Mouse (Mus musculus) E14TG2a.4 (cell line): Measurements from ENCODE around the gene Taf6l.

Experiments
- CTCF ChIP-seq: conservative IDR thresholded peaks from 2 replicates; pipeline ENCODE4 v1.5.1; 2014; ENCODE audit warnings: low read length
- NANOG ChIP-seq: IDR thresholded peaks from 2 replicates; pipeline ENCODE4 v1.6.1; 2014; ENCODE audit warnings: borderline replicate concordance, low read length, mixed read lengths
- POU5F1 ChIP-seq: IDR thresholded peaks from 2 replicates; pipeline ENCODE4 v1.6.1; 2014; ENCODE audit warnings: low read length, borderline replicate concordance

GRCm38 (mm10) chr19:8742176-8742575, 44.0 kb downstream of the Taf6l start:
- TF ChIP-seq CTCF (no peak), POU5F1 (no peak), NANOG (no peak)
